Mouse (Mus musculus): ENCODE results near the gene Tex21. TPM values are rescaled to one million over a fixed set of nuclear protein-coding genes. Genes with fewer than 3 reads are reported as not detected.

Tex21 gene
- total RNA-seq (2021) = not detected
- polyA plus RNA-seq (2012; rRNA removed) = not detected in 2 replicates
- long read RNA-seq = 0 reads

DNA sequence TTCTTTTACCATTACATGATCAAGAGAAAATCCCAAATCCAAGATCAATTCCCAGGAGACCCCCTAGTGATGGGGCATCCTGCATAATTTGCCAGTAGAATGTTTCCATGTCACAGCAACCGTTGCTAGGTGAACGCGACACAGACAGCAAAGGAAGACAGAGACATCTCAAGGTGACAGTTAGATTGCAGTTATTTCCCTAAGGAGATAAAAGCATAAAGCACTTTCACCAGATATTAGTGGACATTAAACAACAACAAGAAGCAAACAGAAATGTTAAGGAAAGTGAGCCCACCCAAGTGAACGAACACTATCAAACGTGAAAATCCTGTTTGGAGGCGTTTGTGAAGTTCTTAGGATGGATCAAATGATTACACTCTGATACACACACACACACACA, at the start of gene Tex21:
Tex21 (minus strand) TSS at position 101 of the 400 bp plus-strand sequence.
- DNase-seq = no peak

DNA sequence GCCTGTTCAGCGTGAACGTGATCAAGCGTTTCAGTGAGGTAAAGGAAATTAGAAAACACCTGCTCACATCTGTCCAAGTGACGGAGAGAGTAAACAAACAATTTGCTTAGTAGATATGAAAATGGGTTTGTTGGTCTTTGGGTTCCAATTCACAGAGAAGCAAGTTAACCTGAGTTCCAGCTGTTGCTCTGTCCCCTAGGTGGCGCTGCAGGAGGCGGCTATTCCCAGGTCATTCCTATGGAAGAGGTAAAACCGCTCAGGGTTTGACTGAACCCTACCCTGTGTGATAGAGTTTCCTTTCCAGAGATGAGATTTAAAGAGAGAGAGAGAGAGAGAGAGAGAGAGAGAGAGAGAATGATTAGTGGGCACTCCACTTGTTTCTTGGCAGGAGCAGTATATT, 46.6 kb upstream of the Tex21 start:
- peak; percentile 54 for DNase-seq

DNA sequence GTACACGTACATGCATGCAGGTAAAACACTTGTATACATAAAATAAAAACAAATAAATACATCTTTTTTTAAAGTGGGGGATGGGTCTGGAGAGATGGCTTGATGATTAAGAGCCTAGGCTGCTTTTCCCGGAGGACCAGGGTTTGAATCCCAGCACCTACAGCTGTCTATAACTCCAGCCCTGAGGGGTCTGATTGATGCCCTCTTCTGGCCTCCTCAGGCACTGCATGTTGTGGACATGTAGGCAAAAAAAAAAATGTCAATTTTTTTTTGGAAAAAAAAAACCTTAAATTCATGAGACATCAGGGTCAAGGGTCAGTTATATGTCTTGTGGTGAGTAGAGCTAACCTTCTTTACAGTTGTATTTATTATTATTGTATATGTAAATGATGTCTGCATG, 43.7 kb upstream of the Tex21 start:
- DNase-seq = no peak

GRCm38 (mm10) chr12:76289428-76289827, 42.9 kb upstream of the Tex21 start:
- DNase-seq = no peak

- no peak for DNase-seq
Measured at GRCm38 (mm10) chr12:76288494-76288893, 41.9 kb upstream of the Tex21 start.

- no peak for DNase-seq
Measured at GRCm38 (mm10) chr12:76287986-76288385, 41.4 kb upstream of the Tex21 start.

DNA sequence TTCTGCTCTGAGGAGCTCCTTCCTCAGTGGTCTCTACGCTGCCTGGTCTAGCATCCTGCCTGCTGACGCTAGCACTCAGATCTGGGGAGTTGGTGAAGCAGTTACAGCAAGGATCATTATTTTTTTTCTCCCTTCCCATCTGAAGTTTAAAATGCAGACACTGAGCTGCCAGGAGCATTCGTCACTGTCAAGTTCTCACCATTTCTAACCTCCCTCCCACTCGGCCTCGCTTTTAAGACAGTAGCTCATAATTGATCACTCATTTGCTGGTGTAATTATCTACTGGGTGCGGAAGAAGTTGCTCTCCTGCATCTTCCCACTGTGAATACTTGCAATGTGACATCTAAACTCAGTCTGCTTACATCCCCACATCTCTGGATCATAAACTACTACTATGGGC, 38.9 kb upstream of the Tex21 start:
- no peak for DNase-seq

GRCm38 (mm10) chr12:76282532-76283173, 36.1 kb upstream of the Tex21 start:
- no peak for DNase-seq

DNA sequence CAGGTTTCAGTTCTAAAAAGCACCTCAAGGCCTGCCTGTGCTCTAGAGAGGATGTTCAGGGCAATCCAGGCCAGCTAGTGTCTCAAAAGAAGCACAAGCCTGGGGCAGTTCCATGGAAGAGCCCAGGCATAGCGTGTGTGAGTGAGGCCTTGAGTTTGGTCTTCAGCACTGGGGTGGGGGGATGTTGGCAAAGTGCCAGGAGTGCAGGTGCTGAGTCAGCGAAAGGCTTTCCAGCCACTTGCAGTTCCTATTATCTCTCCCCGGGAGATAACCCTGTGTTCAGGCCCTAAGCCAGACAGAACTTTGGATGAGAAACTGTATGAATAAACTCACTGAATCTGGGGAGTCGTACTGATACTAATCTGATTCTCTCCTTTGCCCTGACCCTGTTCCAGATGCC, 35.6 kb upstream of the Tex21 start:
- peak; percentile 44 for DNase-seq

GRCm38 (mm10) chr12:76281111-76281660, 34.6 kb upstream of the Tex21 start:
- DNase-seq = peak; percentile 66

- DNase-seq = no peak
Measured at GRCm38 (mm10) chr12:76280556-76280955, 34.0 kb upstream of the Tex21 start.

DNA sequence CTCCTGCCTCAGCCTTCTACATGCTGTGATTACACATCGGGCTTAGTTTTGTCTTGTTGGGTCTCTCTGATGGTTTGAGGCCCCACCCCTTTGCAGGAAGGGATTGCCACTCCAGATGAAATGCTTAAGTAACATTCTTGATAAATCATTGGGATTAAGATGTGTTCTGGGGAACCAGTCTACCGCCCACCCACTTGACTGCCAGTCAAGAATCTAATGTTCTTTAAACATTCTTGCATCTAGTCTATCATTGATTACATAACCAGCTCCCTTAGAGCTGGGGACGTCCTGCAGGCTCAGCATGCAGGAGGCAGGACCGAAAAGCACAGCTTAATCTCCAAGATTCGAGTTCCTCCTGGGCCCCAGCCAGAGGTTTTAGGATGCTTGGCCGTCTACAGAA, 31.7 kb upstream of the Tex21 start:
- no peak for DNase-seq

GRCm38 (mm10) chr12:76272610-76273524, 26.3 kb upstream of the Tex21 start:
- peak; percentile 70 for DNase-seq

DNA sequence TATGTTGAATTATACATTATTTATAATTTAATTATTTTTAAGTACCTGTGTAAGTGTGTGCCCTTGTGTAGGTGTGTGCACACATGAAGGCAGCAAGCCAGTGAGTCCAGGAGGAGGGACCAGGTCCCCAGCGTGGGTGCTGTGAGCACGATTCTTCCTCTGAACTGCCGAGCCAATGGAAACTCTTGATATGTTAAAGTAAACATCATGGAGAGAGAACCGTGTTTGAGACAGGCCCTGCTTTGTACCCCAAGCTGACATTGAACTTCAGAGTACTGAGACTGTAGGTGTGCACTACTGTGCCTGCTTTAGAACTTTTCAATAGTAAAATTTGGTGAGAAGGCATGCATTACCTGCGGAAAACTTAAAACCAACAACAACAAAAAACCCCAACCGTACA, 25.0 kb upstream of the Tex21 start:
- DNase-seq = no peak

GRCm38 (mm10) chr12:76269196-76269595, 22.6 kb upstream of the Tex21 start:
- DNase-seq = peak; percentile 30

GRCm38 (mm10) chr12:76268686-76269085, 22.1 kb upstream of the Tex21 start:
- no peak for DNase-seq

DNA sequence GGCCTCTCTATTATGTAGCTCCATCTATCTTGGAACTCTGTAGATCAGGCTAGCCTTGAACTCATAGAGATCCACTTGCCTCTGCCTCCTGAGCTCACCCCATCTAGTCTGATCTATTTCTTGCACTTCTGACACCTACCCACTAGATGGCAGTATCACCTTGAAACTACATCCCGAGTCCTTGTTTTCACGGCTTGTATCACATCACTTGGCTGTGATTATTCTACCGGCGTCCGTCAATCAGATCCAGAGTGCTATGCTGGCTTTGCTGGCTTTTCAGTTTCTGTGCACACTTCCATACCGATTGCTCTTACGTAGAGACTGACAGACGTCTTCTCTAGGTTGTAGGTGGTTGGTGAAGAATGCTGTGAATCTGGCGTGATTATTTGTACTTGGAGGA, 20.3 kb upstream of the Tex21 start:
- DNase-seq = peak; percentile 43

DNA sequence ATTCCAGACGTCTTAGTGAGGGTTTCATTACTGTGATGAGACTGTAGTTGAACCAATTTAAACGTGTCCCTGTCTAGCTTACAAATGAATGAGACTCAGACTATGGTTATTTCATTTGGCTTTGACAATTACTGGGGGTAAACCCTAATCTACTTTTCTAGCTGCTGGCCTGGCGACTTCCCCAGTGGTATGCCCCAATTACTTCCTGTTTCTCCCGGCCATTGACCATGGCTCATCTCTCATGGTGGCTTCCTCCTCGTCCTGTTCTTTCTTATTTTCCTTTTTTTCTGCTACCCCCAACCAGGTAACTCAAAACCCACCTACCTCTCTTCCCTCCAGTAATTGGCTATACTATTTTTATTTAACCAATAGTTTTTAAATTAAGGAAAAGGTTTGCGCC, 18.5 kb upstream of the Tex21 start:
- DNase-seq = no peak

GRCm38 (mm10) chr12:76264325-76264965, 17.9 kb upstream of the Tex21 start:
- no peak for DNase-seq

DNA sequence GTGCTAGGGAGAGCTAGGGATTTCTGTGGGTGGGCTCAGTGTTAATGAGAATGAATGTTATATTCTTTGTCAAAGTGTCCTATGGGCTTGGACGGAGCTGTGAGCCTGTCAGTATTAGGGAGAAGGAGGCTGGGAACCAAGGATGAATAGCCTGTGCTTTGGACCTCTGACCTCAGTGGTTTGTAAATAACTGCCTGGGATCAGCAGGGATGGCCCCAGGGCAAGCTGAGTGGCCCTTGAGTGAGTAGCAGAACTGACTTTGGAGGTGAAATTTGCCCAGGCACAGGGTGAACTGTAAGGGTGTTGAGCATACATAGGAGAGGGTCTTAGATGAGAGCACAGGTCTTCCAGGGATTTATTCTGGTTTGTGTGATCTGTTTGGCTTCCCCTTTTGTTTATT, 17.3 kb upstream of the Tex21 start:
- no peak for DNase-seq

GRCm38 (mm10) chr12:76262918-76263317, 16.4 kb upstream of the Tex21 start:
- no peak for DNase-seq

- no peak for DNase-seq
Measured at GRCm38 (mm10) chr12:76261556-76261955, 15.0 kb upstream of the Tex21 start.

DNA sequence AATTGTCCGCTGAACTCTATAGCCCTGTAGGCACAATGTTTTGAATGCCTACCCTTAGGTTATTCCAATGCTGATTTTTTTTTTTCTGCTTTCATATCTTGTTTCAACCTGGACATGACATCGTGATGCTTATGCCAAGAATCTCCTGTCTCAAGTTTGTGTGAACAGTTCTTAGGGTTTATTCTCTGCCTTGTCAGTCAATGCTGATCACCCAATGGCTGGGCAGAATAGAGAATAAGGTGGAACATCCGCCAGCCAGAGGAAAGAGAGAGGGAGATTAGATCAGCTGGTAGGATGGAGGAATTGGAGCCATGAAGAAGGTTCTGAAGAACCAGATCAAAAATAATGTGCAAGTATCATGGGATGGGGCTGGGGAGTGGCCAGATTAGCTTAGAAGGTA, 14.1 kb upstream of the Tex21 start:
- DNase-seq = no peak
